Mouse (Mus musculus): Measurements from ENCODE around the gene Kif14. TPM values are rescaled to one million over a fixed set of nuclear protein-coding genes. Genes with fewer than 3 reads are reported as not detected.
A peak's percentile ranks its signal among the peaks of the same experiment; 100 is the strongest.

Gene Kif14
- polyA plus RNA-seq (2012; rRNA removed), result 2.0 and 2.2 TPM in 2 replicates

DNA sequence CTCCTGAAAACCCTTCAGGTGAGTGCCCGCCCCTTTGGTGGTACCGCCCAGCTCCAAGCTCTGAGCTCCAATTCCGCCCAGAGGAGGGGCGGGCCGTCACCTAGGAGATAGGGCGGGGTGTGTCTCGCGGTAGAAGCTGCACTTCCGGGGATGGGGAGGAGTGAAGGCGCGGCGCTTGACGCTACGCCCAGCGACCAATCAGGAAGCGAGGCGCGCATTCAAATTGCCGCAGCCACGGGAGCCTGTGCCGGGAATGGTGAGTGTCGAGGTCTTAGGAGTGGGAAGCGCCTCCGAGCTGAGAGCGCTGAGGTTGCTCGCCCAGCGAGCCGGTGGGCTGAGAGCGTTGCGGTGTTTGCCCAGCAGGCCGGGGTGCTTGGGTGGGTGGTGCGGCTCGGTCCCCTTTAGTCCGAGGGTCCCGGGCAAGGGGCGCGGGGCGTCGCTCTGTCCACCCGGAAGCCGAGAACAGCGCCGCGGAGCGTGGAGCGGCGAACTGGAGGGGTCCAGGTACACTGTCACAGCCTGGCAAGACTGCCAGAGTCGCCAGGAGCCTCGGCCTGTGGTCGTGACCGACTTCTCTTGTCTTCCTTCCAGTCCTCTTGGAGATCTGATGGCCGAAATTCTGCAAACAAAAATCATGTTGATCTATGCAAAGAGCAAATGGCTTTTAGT lies at the start of gene Kif14:
Kif14 (plus strand) TSS at position 201 of the 669 bp plus-strand sequence.
- H3K4me3 ChIP-seq (ENCODE audit: control insufficient read depth, low read depth, low read length), result peak within 1 kb of the TSS; percentile 92
- no peaks in the 10 kb centered on the region for H3K27me3 ChIP-seq (ENCODE audit: control insufficient read depth, insufficient read depth, low read length)
- H3K4me1 ChIP-seq (ENCODE audit: control insufficient read depth, insufficient read depth, low read length), result peaks cover 7% of the 10 kb centered on the region
- no peaks in the 10 kb centered on the region for H3K36me3 ChIP-seq (ENCODE audit: control insufficient read depth, insufficient read depth, low read length)
- TF ChIP-seq CTCF (IDR thresholded peaks at IDR 0.05; ENCODE audit: control insufficient read depth, insufficient read depth, insufficient replicate concordance, low read depth, low read length) (no peak), POLR2A (IDR thresholded peaks at IDR 0.05; ENCODE audit: control insufficient read depth, low read depth, low read length) (0 out of 2 replicates have a peak, but pooled peaks have one; percentile 64)
- peak within 1 kb of the TSS; percentile 39; the same call in 1 of the 2 replicates for H3K27ac ChIP-seq (ENCODE audit: control insufficient read depth, insufficient read depth, low read depth, low read length)

DNA sequence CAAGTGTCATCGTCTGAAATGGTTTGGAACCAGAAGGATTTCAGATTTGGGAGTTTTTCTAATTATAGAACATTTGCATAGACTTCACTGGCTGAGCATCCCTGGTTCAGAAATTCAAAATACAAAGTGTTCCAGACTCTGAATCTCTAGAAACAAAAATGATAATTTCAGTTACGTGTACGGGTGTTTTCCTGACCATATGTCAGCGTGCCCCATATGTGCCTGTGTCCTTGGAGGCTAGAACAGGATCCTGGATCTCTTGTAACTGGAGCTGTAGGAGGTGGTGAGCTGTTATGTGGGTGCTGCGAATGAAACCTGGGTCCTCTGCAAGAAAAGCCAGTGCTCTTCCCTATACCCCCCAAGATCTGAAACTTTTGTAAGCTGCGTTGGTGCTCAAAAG lies 47.8 kb upstream of the Kif14 start:
- H3K4me3 ChIP-seq (ENCODE audit: control insufficient read depth, low read depth, low read length), result no peak overlapping the region

DNA sequence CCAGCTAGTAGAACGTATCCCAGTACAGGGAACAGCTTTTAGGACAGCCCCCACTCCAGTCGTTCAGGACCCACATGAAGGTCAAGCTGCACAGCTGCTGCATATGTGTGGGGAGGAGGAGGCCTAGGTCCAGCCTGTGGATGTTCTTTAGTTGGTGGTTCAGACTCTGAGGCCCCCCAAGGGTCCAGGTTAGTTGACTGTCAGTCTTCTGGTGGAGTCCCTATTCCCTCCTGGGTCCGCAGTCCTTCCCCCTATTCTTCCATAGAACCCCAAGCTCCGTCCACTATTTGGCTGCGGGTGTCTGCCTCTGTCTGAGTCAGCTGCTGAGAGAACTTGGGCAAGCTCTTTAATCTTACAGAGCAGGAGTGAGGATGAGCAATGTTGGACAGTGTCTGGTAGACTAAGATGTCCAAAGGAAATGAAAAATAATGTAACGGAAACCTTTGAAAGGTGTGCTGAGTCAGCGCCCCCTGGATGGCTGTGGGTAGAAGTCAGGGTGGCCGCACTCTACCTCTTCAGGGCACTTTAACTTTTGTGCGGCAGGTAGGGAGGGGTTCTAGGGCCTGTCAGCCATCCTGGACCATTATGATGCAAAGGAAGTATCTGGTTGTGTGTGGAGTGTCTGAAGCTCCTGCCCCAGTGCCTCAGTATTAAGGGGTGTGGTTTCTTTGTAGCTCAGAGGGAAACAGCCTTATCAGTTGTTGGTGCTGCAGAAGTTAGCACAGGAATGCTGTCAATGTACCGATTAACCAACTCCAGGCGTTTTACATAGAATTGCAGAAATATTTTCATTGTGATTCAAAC lies 38.8 kb upstream of the Kif14 start:
- Histone ChIP-seq H3K27me3 (ENCODE audit: control insufficient read depth, insufficient read depth, low read length) (no peaks in the 10 kb centered on the region), H3K27ac (ENCODE audit: control insufficient read depth, insufficient read depth, low read depth, low read length) (no peak overlapping the region), H3K36me3 (ENCODE audit: control insufficient read depth, insufficient read depth, low read length) (peaks cover 1% of the 10 kb centered on the region; the same call in 1 of the 2 replicates), H3K4me3 (ENCODE audit: control insufficient read depth, low read depth, low read length) (no peak overlapping the region), H3K4me1 (ENCODE audit: control insufficient read depth, insufficient read depth, low read length) (no peaks in the 10 kb centered on the region)
- TF ChIP-seq CTCF (IDR thresholded peaks at IDR 0.05; ENCODE audit: control insufficient read depth, insufficient read depth, insufficient replicate concordance, low read depth, low read length) (no peak), POLR2A (IDR thresholded peaks at IDR 0.05; ENCODE audit: control insufficient read depth, low read depth, low read length) (no peak)

More for the DNA sequence above, 47.8 kb upstream of the Kif14 start:
- Histone ChIP-seq H3K4me1 (ENCODE audit: control insufficient read depth, insufficient read depth, low read length) (peaks cover 9% of the 10 kb centered on the region), H3K27ac (ENCODE audit: control insufficient read depth, insufficient read depth, low read depth, low read length) (no peak overlapping the region), H3K27me3 (ENCODE audit: control insufficient read depth, insufficient read depth, low read length) (no peaks in the 10 kb centered on the region), H3K36me3 (ENCODE audit: control insufficient read depth, insufficient read depth, low read length) (no peaks in the 10 kb centered on the region)
- no peak for TF ChIP-seq POLR2A (IDR thresholded peaks at IDR 0.05; ENCODE audit: control insufficient read depth, low read depth, low read length)

DNA sequence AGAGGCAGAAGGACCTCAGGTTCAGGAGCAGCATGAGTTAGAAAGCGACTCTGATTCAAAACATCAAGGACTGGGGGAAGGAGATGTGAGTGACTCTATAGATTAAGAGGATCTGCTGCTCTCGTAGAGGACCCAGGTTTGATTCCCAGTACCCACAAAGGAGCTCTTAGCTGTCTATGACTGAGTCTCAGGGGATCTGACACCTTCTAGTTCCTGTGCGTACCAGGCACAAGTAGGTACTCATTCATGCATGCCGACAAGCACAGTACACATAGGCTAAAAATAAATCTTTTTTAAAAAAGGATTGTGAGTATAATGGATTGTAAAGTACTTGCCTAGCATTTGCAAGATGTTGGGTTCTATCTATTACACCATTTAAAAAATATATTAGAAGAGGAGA lies 37.2 kb upstream of the Kif14 start:
- peaks cover 1% of the 10 kb centered on the region; the same call in 1 of the 2 replicates for H3K36me3 ChIP-seq (ENCODE audit: control insufficient read depth, insufficient read depth, low read length)
- TF ChIP-seq POLR2A (IDR thresholded peaks at IDR 0.05; ENCODE audit: control insufficient read depth, low read depth, low read length) (no peak), CTCF (IDR thresholded peaks at IDR 0.05; ENCODE audit: control insufficient read depth, insufficient read depth, insufficient replicate concordance, low read depth, low read length) (no peak)
- H3K4me1 ChIP-seq (ENCODE audit: control insufficient read depth, insufficient read depth, low read length), result no peaks in the 10 kb centered on the region
- H3K27ac ChIP-seq (ENCODE audit: control insufficient read depth, insufficient read depth, low read depth, low read length), result no peak overlapping the region
- no peak overlapping the region for H3K4me3 ChIP-seq (ENCODE audit: control insufficient read depth, low read depth, low read length)
- H3K27me3 ChIP-seq (ENCODE audit: control insufficient read depth, insufficient read depth, low read length), result no peaks in the 10 kb centered on the region

DNA sequence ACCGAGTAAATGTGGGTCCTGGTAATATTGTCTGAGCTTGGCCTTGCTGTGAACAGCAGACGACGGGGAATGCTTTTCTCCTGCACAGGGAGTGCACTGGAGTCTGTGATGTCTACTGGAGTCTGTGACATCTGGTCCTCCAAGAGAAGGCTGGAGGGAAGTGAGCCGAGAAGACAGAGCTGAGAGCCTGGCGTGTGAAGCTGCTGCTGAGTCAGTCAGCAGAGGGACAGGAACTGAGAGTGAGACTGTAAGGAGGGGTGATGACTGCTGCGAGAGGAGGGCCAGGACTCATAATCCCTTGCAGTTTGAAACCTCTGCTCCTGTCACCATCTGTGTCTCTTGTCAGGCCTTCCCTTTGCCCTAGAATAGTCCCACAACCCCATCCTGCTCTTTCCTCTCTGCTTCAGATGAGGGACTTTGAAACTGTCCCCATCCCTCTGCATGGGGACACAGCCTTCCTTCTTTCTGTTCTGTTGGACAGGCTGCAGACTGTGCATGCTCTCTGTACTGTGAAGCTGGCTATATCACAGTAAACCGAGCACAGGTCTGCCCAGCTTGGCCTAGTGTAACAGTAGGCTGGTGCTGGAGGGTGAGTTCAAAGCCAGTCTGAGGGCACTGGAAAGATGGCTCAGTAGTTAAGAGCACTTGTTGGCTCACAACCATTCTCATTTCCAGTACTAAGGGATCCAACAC lies 35.9 kb upstream of the Kif14 start:
- H3K4me1 ChIP-seq (ENCODE audit: control insufficient read depth, insufficient read depth, low read length), result no peaks in the 10 kb centered on the region
- no peaks in the 10 kb centered on the region for H3K36me3 ChIP-seq (ENCODE audit: control insufficient read depth, insufficient read depth, low read length)
- no peak overlapping the region for H3K27ac ChIP-seq (ENCODE audit: control insufficient read depth, insufficient read depth, low read depth, low read length)
- H3K27me3 ChIP-seq (ENCODE audit: control insufficient read depth, insufficient read depth, low read length), result no peaks in the 10 kb centered on the region
- no peak overlapping the region for H3K4me3 ChIP-seq (ENCODE audit: control insufficient read depth, low read depth, low read length)
- TF ChIP-seq CTCF (IDR thresholded peaks at IDR 0.05; ENCODE audit: control insufficient read depth, insufficient read depth, insufficient replicate concordance, low read depth, low read length) (no peak), POLR2A (IDR thresholded peaks at IDR 0.05; ENCODE audit: control insufficient read depth, low read depth, low read length) (no peak)

DNA sequence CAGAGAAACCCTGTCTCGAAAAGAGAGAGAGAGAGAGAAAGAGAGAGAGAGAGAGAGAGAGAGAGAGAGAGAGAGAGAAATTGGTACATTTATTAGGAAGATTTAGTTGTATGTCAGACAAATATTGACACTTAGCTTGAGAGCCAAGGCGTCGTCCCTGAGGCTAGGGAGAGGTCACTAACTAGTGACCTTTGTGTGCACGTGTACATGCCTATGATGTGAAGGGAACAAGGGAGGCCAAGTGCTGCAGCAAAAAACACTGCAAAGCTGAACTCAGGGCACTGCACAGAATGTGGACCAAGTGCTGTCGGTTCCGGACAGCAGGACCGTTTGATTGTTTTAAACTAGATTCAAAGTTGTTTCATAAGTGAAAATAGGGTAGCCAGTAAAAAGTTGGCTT lies 25.4 kb upstream of the Kif14 start:
- Histone ChIP-seq H3K4me3 (ENCODE audit: control insufficient read depth, low read depth, low read length) (no peak overlapping the region), H3K4me1 (ENCODE audit: control insufficient read depth, insufficient read depth, low read length) (no peaks in the 10 kb centered on the region), H3K36me3 (ENCODE audit: control insufficient read depth, insufficient read depth, low read length) (no peaks in the 10 kb centered on the region), H3K27ac (ENCODE audit: control insufficient read depth, insufficient read depth, low read depth, low read length) (no peak overlapping the region), H3K27me3 (ENCODE audit: control insufficient read depth, insufficient read depth, low read length) (no peaks in the 10 kb centered on the region)
- TF ChIP-seq POLR2A (IDR thresholded peaks at IDR 0.05; ENCODE audit: control insufficient read depth, low read depth, low read length) (no peak), CTCF (IDR thresholded peaks at IDR 0.05; ENCODE audit: control insufficient read depth, insufficient read depth, insufficient replicate concordance, low read depth, low read length) (no peak)

DNA sequence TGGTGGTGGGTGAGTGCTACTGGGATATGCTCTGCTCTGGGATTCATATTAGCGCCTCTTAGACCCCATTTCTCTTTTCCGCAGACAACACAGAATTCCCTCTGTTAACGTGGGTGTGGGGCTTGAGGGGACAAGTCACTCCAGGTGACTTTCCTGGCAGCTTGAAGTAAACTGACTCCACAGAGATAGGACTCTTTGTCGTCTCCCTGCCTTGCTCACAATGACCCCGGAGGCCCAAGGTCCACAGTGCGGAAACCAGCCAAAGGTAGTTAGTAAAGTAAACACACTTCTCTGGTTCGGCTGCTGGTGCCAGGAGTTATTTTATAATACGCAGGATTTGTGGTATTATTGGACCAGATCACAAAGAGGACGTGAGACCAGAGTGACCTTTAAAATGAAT lies 23.3 kb upstream of the Kif14 start:
- H3K36me3 ChIP-seq (ENCODE audit: control insufficient read depth, insufficient read depth, low read length), result no peaks in the 10 kb centered on the region
- TF ChIP-seq POLR2A (IDR thresholded peaks at IDR 0.05; ENCODE audit: control insufficient read depth, low read depth, low read length), result no peak
- no peak for TF ChIP-seq CTCF (IDR thresholded peaks at IDR 0.05; ENCODE audit: control insufficient read depth, insufficient read depth, insufficient replicate concordance, low read depth, low read length)
- H3K27me3 ChIP-seq (ENCODE audit: control insufficient read depth, insufficient read depth, low read length), result no peaks in the 10 kb centered on the region
- H3K27ac ChIP-seq (ENCODE audit: control insufficient read depth, insufficient read depth, low read depth, low read length), result no peak overlapping the region
- no peaks in the 10 kb centered on the region for H3K4me1 ChIP-seq (ENCODE audit: control insufficient read depth, insufficient read depth, low read length)
- no peak overlapping the region for H3K4me3 ChIP-seq (ENCODE audit: control insufficient read depth, low read depth, low read length)

All from testis, adult 2 months (tissue).